Mouse (Mus musculus): ENCODE measurements at regions not wholly inside any gene's neighbourhood (a gene's known extent, or its start where the extent isn't known, plus 50 kb on each side); places are given as distances from the start of the nearest gene placed in this dataset.

DNA sequence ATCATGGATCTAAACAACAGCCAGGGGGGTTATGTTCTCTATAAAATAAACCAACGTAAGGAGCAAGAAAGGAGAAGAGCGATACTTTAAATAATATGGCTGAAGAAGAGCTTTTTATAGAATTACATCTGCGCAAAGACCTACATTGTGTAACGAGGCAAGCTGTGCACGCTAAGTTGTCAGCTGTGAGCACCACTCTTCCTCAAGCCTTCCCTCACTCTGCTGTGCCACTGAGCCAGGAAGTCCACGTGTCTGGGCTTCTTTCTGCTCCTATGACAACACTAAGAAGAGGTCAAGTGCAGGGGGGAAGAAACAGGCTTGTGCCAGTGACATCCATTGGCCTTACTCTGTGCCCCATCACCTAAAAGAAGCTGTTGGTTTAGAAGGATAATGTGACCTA lies 75.6 kb upstream of the Actbl2 start:
- H3K4me3 ChIP-seq (replicated peaks; ENCODE audit: low read length), result no peak overlapping the region
- ATAC-seq, result no peak
- no peak overlapping the region for H3K9ac ChIP-seq (replicated peaks; ENCODE audit: low read depth, low read length)
- 85% methylated on average over 6 of the region's 6 CpGs for WGBS
- H3K9me3 ChIP-seq (ENCODE audit: control insufficient read depth, low read length), result no peaks in the 10 kb centered on the region
- H3K36me3 ChIP-seq (ENCODE audit: control insufficient read depth, insufficient read depth), result no peaks in the 10 kb centered on the region
- no peaks in the 10 kb centered on the region for H3K27me3 ChIP-seq (replicated peaks; ENCODE audit: control insufficient read depth, insufficient read depth, low read length)
- no peak overlapping the region for H3K27ac ChIP-seq (ENCODE audit: low read length)
- H3K4me1 ChIP-seq (replicated peaks; ENCODE audit: control insufficient read depth, insufficient read depth, low read length), result no peaks in the 10 kb centered on the region
- no peak overlapping the region for H3K4me2 ChIP-seq (ENCODE audit: low read length)

DNA sequence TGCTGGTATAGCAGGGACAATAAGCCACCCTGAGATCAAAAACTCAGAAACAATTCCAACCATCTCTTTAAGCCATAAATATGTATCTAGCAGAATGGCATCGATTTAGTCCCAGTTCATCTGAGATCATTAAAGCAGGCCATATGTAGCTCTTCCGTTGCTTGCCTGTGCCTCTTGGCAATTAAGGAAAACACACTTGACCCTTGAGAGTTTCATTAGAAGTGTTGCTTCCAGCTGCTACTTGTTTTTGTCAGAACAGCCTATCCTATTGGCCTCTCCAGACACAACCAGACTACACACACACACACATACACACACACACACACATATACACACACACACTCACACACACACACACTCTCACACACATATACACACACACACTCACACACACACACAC lies 71.5 kb upstream of the Actbl2 start:
- 73% methylated on average over 2 of the region's 2 CpGs for WGBS
- no peak for ATAC-seq
- no peak overlapping the region for H3K4me2 ChIP-seq (ENCODE audit: low read length)
- H3K4me3 ChIP-seq (replicated peaks; ENCODE audit: low read length), result no peak overlapping the region
- no peaks in the 10 kb centered on the region for H3K36me3 ChIP-seq (ENCODE audit: control insufficient read depth, insufficient read depth)
- no peak overlapping the region for H3K27ac ChIP-seq (ENCODE audit: low read length)
- no peaks in the 10 kb centered on the region for H3K9me3 ChIP-seq (ENCODE audit: control insufficient read depth, low read length)
- no peaks in the 10 kb centered on the region for H3K27me3 ChIP-seq (replicated peaks; ENCODE audit: control insufficient read depth, insufficient read depth, low read length)
- H3K9ac ChIP-seq (replicated peaks; ENCODE audit: low read depth, low read length), result no peak overlapping the region
- no peaks in the 10 kb centered on the region for H3K4me1 ChIP-seq (replicated peaks; ENCODE audit: control insufficient read depth, insufficient read depth, low read length)

DNA sequence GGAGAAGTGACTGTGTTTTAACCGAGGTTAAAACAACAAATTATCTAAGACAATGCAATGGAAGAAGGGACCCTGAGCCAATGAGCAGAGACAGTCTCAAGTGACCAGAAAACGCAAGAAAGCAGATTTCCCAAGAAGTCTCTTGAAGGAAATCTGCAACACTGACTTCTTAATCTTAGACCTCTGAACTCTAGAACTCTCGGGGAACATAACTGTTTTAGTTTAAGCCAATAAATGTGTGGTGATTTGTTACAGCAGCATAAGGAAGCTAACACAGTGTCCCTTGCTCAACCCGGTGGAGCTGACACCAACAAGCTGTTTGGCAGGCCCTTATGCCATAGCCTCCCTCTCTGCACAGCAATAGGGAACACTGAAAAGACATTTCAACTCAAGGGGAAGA lies 69.0 kb upstream of the Actbl2 start:
- Histone ChIP-seq H3K36me3 (ENCODE audit: control insufficient read depth, insufficient read depth) (no peaks in the 10 kb centered on the region), H3K4me1 (replicated peaks; ENCODE audit: control insufficient read depth, insufficient read depth, low read length) (no peaks in the 10 kb centered on the region), H3K27ac (ENCODE audit: low read length) (no peak overlapping the region), H3K9me3 (ENCODE audit: control insufficient read depth, low read length) (no peaks in the 10 kb centered on the region), H3K27me3 (replicated peaks; ENCODE audit: control insufficient read depth, insufficient read depth, low read length) (no peaks in the 10 kb centered on the region), H3K4me2 (ENCODE audit: low read length) (no peak overlapping the region), H3K9ac (replicated peaks; ENCODE audit: low read depth, low read length) (no peak overlapping the region), H3K4me3 (replicated peaks; ENCODE audit: low read length) (no peak overlapping the region)
- WGBS, result 89% methylated on average over 4 of the region's 4 CpGs
- no peak for ATAC-seq

DNA sequence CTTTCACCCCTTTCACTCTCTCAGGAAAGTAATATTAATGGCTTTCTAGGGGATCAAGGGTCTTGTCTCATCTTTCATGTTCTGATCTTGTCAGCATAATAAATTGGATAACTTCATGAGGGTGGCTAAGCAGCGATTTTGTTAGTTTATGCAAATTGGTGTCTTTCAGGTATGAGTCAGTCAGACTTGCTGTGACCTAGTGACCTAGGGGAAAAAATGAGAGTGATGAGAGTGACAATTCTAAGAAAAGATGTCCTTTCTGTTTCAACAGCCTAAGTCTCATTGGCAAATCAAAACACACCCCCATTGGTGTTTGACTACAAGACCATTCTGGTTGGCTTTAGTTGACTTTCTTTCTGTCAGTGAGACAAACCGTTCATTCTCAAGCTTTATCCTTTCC lies 68.0 kb upstream of the Actbl2 start:
- H3K27ac ChIP-seq (ENCODE audit: low read length), result no peak overlapping the region

DNA sequence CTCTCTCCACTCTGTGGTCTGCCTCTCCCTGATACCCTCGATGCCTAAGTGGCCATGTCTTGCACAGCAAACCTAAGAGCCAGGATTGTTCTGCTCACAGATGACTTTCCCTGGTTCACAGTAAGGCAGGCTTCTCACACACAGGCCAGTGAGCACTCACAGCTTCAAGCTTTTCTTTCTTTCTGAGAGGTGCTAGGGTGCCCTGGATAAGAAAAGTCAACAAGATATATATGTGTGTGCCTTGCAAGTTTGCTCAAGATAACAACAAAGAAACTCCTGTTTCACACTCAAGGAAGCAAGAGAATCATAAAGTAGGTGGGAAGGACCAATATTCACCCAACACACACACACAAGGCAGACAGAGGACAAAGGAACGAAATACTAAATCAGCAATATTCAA lies 60.9 kb upstream of the Actbl2 start:
- no peak overlapping the region for H3K4me2 ChIP-seq (ENCODE audit: low read length)
- WGBS, result 82% methylated on average over 2 of the region's 2 CpGs
- H3K4me1 ChIP-seq (replicated peaks; ENCODE audit: control insufficient read depth, insufficient read depth, low read length), result peaks cover 4% of the 10 kb centered on the region
- no peaks in the 10 kb centered on the region for H3K9me3 ChIP-seq (ENCODE audit: control insufficient read depth, low read length)
- H3K36me3 ChIP-seq (ENCODE audit: control insufficient read depth, insufficient read depth), result no peaks in the 10 kb centered on the region
- H3K9ac ChIP-seq (replicated peaks; ENCODE audit: low read depth, low read length), result no peak overlapping the region
- no peak overlapping the region for H3K27ac ChIP-seq (ENCODE audit: low read length)
- H3K4me3 ChIP-seq (replicated peaks; ENCODE audit: low read length), result no peak overlapping the region
- ATAC-seq, result peak; percentile 12; the same call in 1 of the 2 replicates
- H3K27me3 ChIP-seq (replicated peaks; ENCODE audit: control insufficient read depth, insufficient read depth, low read length), result no peaks in the 10 kb centered on the region

More for the DNA sequence above, 68.0 kb upstream of the Actbl2 start:
- H3K4me2 ChIP-seq (ENCODE audit: low read length), result no peak overlapping the region
- no peaks in the 10 kb centered on the region for H3K27me3 ChIP-seq (replicated peaks; ENCODE audit: control insufficient read depth, insufficient read depth, low read length)
- H3K9ac ChIP-seq (replicated peaks; ENCODE audit: low read depth, low read length), result no peak overlapping the region
- H3K36me3 ChIP-seq (ENCODE audit: control insufficient read depth, insufficient read depth), result no peaks in the 10 kb centered on the region
- no peak overlapping the region for H3K4me3 ChIP-seq (replicated peaks; ENCODE audit: low read length)
- ATAC-seq, result no peak
- H3K4me1 ChIP-seq (replicated peaks; ENCODE audit: control insufficient read depth, insufficient read depth, low read length), result no peaks in the 10 kb centered on the region
- WGBS, result 93% methylated on average over 2 of the region's 2 CpGs
- H3K9me3 ChIP-seq (ENCODE audit: control insufficient read depth, low read length), result no peaks in the 10 kb centered on the region

DNA sequence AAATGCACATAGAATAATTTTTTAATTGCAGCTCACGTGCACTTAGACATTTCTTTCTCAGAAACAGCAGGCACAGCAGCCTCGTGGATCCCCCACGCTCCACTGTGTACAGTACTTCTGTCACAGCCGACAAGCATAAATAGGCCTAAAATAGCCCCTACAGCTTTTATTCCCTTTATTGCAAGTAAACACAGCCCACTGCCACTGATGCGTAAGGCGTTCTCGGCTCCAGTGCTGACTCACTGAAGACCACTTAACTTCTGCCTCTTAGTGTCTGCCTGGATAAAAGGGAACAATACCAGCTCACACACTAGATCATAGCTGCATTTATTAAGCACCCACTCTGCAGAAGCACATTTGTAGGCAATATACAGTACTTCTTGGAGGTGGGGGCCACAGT lies 60.5 kb upstream of the Actbl2 start:
- Histone ChIP-seq H3K4me2 (ENCODE audit: low read length) (no peak overlapping the region), H3K9me3 (ENCODE audit: control insufficient read depth, low read length) (no peaks in the 10 kb centered on the region), H3K9ac (replicated peaks; ENCODE audit: low read depth, low read length) (no peak overlapping the region), H3K36me3 (ENCODE audit: control insufficient read depth, insufficient read depth) (no peaks in the 10 kb centered on the region), H3K27me3 (replicated peaks; ENCODE audit: control insufficient read depth, insufficient read depth, low read length) (no peaks in the 10 kb centered on the region), H3K4me3 (replicated peaks; ENCODE audit: low read length) (no peak overlapping the region), H3K4me1 (replicated peaks; ENCODE audit: control insufficient read depth, insufficient read depth, low read length) (peaks cover 4% of the 10 kb centered on the region), H3K27ac (ENCODE audit: low read length) (no peak overlapping the region)
- ATAC-seq, result peak; percentile 65
- WGBS, result 29% methylated on average over 7 of the region's 7 CpGs

DNA sequence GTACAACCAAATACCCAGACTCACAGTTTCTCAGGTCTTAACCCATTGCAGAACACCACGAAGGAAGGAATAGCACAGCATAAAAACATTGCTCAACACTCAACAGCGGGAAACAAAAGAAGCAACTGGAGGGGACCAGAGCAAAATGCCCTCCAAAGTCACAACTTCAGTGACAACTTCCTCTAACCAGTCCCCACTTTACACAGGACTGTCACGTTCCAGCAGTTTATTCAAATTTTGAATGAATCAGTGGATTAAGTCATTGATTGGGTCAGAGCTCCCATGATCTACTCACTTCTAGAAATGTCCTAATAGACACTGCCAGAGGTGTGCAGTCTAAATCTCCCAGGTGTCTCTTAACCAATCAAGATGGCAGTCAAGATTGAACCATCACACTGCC lies 53.3 kb upstream of the Actbl2 start:
- no peaks in the 10 kb centered on the region for H3K9me3 ChIP-seq (ENCODE audit: control insufficient read depth, low read length)
- H3K4me2 ChIP-seq (ENCODE audit: low read length), result no peak overlapping the region
- H3K4me1 ChIP-seq (replicated peaks; ENCODE audit: control insufficient read depth, insufficient read depth, low read length), result no peaks in the 10 kb centered on the region; the same call in 1 of the 2 replicates
- no peak for ATAC-seq
- H3K9ac ChIP-seq (replicated peaks; ENCODE audit: low read depth, low read length), result no peak overlapping the region
- WGBS, result 84% methylated on average over 3 of the region's 3 CpGs
- H3K27ac ChIP-seq (ENCODE audit: low read length), result no peak overlapping the region
- no peaks in the 10 kb centered on the region for H3K36me3 ChIP-seq (ENCODE audit: control insufficient read depth, insufficient read depth)
- H3K27me3 ChIP-seq (replicated peaks; ENCODE audit: control insufficient read depth, insufficient read depth, low read length), result no peaks in the 10 kb centered on the region
- no peak overlapping the region for H3K4me3 ChIP-seq (replicated peaks; ENCODE audit: low read length)

DNA sequence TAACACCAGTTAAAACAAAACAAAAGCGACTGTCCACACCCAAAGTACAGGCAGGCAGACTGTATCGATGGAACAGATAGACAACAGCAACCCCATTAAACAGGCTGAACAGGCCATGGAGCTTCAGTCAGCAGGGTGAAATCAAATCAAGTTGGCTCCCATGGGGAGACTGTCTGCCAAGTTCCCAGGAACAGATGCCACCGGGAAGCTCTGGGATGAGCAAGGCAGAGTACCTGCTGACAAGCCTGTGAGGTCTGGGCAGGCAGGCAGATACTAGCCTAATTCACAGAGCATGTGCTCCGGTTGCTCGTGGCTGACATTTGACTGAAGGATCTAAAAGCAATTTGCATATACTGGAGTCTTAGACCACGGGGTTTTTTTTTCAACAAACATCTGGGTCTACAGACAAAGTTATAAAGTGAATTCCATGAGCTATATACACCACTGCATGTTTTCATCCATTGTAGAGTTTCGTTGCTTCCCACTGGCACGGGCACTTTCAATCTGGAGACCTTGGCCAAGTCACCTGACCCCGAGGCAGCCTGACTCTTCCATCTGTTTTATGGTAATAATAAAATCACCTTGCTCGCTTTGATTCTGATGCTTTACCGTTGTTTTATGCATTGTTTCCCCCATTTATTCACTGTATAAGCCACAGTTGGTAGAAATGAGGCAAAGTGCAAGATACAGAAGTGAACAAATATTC lies 50.1 kb upstream of the Actbl2 start:
- H3K27ac ChIP-seq (ENCODE audit: low read length), result 0 out of 2 replicates have a peak overlapping the region, but pooled peaks have one; percentile 23
- H3K9me3 ChIP-seq (ENCODE audit: control insufficient read depth, low read length), result no peaks in the 10 kb centered on the region
- H3K27me3 ChIP-seq (replicated peaks; ENCODE audit: control insufficient read depth, insufficient read depth, low read length), result no peaks in the 10 kb centered on the region
- peak; percentile 85 for ATAC-seq
- H3K36me3 ChIP-seq (ENCODE audit: control insufficient read depth, insufficient read depth), result no peaks in the 10 kb centered on the region
- H3K4me2 ChIP-seq (ENCODE audit: low read length), result no peak overlapping the region
- no peak overlapping the region for H3K4me3 ChIP-seq (replicated peaks; ENCODE audit: low read length)
- WGBS, result 68% methylated on average over 11 of the region's 11 CpGs
- H3K4me1 ChIP-seq (replicated peaks; ENCODE audit: control insufficient read depth, insufficient read depth, low read length), result no peaks in the 10 kb centered on the region; the same call in 1 of the 2 replicates
- no peak overlapping the region for H3K9ac ChIP-seq (replicated peaks; ENCODE audit: low read depth, low read length)
